Mouse (Mus musculus): Measurements from ENCODE around the gene Mageh1. TPM values are rescaled to one million over a fixed set of nuclear protein-coding genes. Genes with fewer than 3 reads are reported as not detected.

Gene Mageh1
- polyA plus RNA-seq, 1 experiment from 2014 or later = 55.2 TPM

Other genes starting within 250 kb of the Mageh1 start
- 1.2 TPM in 2 replicates for gene Usp51, start 31.1 kb downstream of the Mageh1 start, polyA plus RNA-seq (2015; fragmentation: Nextera tagmentation; extraction: Ambion mirVana)
- 0.07 TPM in 1 of 2 replicates, not detected in the other for gene Foxr2, start 81.2 kb upstream of the Mageh1 start, polyA plus RNA-seq (2015; fragmentation: Nextera tagmentation; extraction: Ambion mirVana)
- 1.6 and 1.7 TPM in 2 replicates for gene Rragb, start 102.4 kb upstream of the Mageh1 start, polyA plus RNA-seq (2015; fragmentation: Nextera tagmentation; extraction: Ambion mirVana)
- 1.9 and 2.1 TPM in 2 replicates for gene Klf8, start 199.9 kb upstream of the Mageh1 start, polyA plus RNA-seq (2015; fragmentation: Nextera tagmentation; extraction: Ambion mirVana)

Data from embryonic facial prominence, embryonic 15.5 days (tissue).